Comparison of ENCODE assay signal across 8 mouse cellular contexts in the genomic region with DNA sequence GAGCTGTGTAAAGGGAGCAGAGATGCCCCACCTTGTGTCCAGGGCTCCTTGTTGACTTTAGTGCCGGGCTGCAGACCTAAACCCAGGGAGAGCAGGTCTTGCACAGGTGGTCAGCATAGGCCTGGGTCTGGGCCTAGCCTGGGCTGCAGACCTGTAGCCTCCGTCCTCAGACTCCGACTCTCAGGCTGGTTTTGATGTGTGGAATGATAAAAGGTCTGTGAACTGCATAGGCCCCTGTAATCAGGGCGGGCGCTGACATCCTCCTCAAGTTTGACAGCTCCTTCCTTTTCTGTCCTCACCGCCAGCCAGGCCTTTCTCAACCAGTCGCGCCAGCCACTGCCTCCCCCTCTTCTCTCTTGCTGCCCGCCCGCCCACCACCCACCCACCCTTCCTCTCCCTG. TPM values are rescaled to one million over a fixed set of nuclear protein-coding genes. Genes with fewer than 3 reads are reported as not detected.
DNase-seq lines count a peak whose midpoint lies in the region; ATAC-seq lines count a peak whose summit lies in the region.
"Had no signal": no experiment of that assay in that cellular context is flagged by ENCODE, and none has a peak within 500 bp of the region (broad histone marks: within the 10 kb centered on the region; RNA-seq: fewer than 3 reads in every experiment).

No protein-coding gene starts in this region.

- H3K4me2 ChIP-seq in liver, embryonic 11.5 days = no peak overlapping the region
- H3K4me2 ChIP-seq in liver, embryonic 12.5 days = no peak overlapping the region
- H3K4me2 ChIP-seq in hindbrain, embryonic 11.5 days (replicated peaks; ENCODE audit: low read depth, low read length) = no peak overlapping the region
- no peak overlapping the region for H3K4me2 ChIP-seq in midbrain, embryonic 16.5 days (ENCODE audit: low read length)

- peaks cover 3% of the 10 kb centered on the region; the same call in 1 of the 2 replicates for H3K4me1 ChIP-seq in liver, embryonic 11.5 days (replicated peaks; ENCODE audit: control insufficient read depth, insufficient read depth, low read length)
- 0 out of 2 replicates have a peak, but pooled peaks cover 10% of the 10 kb centered on the region for H3K4me1 ChIP-seq in liver, embryonic 12.5 days
- H3K4me1 ChIP-seq in forebrain, embryonic 10.5 days = peaks cover 73% of the 10 kb centered on the region
- H3K4me1 ChIP-seq in hindbrain, embryonic 11.5 days (replicated peaks; ENCODE audit: control insufficient read depth, insufficient read depth, low read length) = peaks cover 6% of the 10 kb centered on the region; the same call in 1 of the 2 replicates
- H3K4me1 ChIP-seq in midbrain, embryonic 16.5 days (ENCODE audit: control insufficient read depth, insufficient read depth, low read length) = peaks cover 28% of the 10 kb centered on the region

- H3K27ac ChIP-seq in liver, embryonic 11.5 days (ENCODE audit: low read depth, low read length) = no peak overlapping the region
- no peak overlapping the region for H3K27ac ChIP-seq in liver, embryonic 12.5 days
- peak overlapping the region; percentile 73 for H3K27ac ChIP-seq in forebrain, embryonic 10.5 days
- H3K27ac ChIP-seq in hindbrain, embryonic 11.5 days (ENCODE audit: low read depth, low read length) = peak overlapping the region; percentile 69
- H3K27ac ChIP-seq in midbrain, embryonic 16.5 days (ENCODE audit: low read length) = peak overlapping the region; percentile 12; the same call in 1 of the 2 replicates

- 0 out of 2 replicates have a peak, but pooled peaks have one; percentile 12 for ATAC-seq in liver, embryonic 11.5 days (replicated peaks; ENCODE audit: low FRiP score)
- ATAC-seq in liver, embryonic 12.5 days = no peak
- ATAC-seq in hindbrain, embryonic 11.5 days (ENCODE audit: low FRiP score) = no peak; the same call in 1 of the 2 replicates
- ATAC-seq in midbrain, embryonic 16.5 days = peak; percentile 46; the same call in 1 of the 2 replicates

- H3K27me3 ChIP-seq in liver, embryonic 11.5 days (replicated peaks; ENCODE audit: control insufficient read depth, insufficient read depth, low read length) = 0 out of 2 replicates have a peak, but pooled peaks cover 5% of the 10 kb centered on the region
- peaks cover 8% of the 10 kb centered on the region; the same call in 1 of the 2 replicates for H3K27me3 ChIP-seq in liver, embryonic 12.5 days (replicated peaks)
- peaks cover 11% of the 10 kb centered on the region for H3K27me3 ChIP-seq in forebrain, embryonic 10.5 days (ENCODE audit: poor library complexity, severe bottlenecking)
- no peaks in the 10 kb centered on the region for H3K27me3 ChIP-seq in hindbrain, embryonic 11.5 days (ENCODE audit: control insufficient read depth, insufficient read depth, low read length)
- no peaks in the 10 kb centered on the region for H3K27me3 ChIP-seq in midbrain, embryonic 16.5 days (ENCODE audit: control insufficient read depth, insufficient read depth, low read depth, low read length)

- WGBS in liver, embryonic 11.5 days = 10% methylated on average over 9 of the region's 10 CpGs
- WGBS in liver, embryonic 12.5 days (ENCODE audit: insufficient replicate concordance) = 12% methylated on average over 8 of the region's 10 CpGs
- WGBS in forebrain, embryonic 10.5 days = 35% methylated on average over 9 of the region's 10 CpGs
- 16% methylated on average over 7 of the region's 10 CpGs for WGBS in hindbrain, embryonic 11.5 days
- WGBS in midbrain, embryonic 16.5 days = 22% methylated on average over 8 of the region's 10 CpGs

- no peak for DNase-seq in liver, embryonic 11.5 days (ENCODE audit: low spot score)
- DNase-seq in forebrain, embryonic 10.5 days (ENCODE audit: extremely low spot score, low spot score) = no peak
- no peak for DNase-seq in hindbrain, embryonic 11.5 days (ENCODE audit: low spot score)
- DNase-seq in Muller cell, postnatal 12 days (ENCODE audit: inconsistent ontology term) = no peak
- no peak for DNase-seq in layer of hippocampus, adult 9-10 months (ENCODE audit: low spot score)
- DNase-seq: right cerebral cortex, postnatal 4 days had no signal

- no peaks in the 10 kb centered on the region for H3K9me3 ChIP-seq in liver, embryonic 11.5 days (ENCODE audit: control insufficient read depth, low read length)
- H3K9me3 ChIP-seq in liver, embryonic 12.5 days (replicated peaks) = no peaks in the 10 kb centered on the region
- no peaks in the 10 kb centered on the region for H3K9me3 ChIP-seq in forebrain, embryonic 10.5 days
- no peaks in the 10 kb centered on the region for H3K9me3 ChIP-seq in hindbrain, embryonic 11.5 days (ENCODE audit: control insufficient read depth, low read length)
- H3K9me3 ChIP-seq in midbrain, embryonic 16.5 days (replicated peaks; ENCODE audit: control insufficient read depth, low read length, poor library complexity, severe bottlenecking) = no peaks in the 10 kb centered on the region

- no peak overlapping the region for H3K9ac ChIP-seq in liver, embryonic 11.5 days (ENCODE audit: low read depth, low read length)
- no peak overlapping the region for H3K9ac ChIP-seq in liver, embryonic 12.5 days
- H3K9ac ChIP-seq in hindbrain, embryonic 11.5 days (ENCODE audit: low read depth, low read length) = no peak overlapping the region
- no peak overlapping the region for H3K9ac ChIP-seq in midbrain, embryonic 16.5 days (ENCODE audit: low read depth, low read length)

- H3K4me3 ChIP-seq in liver, embryonic 11.5 days (ENCODE audit: low read depth, low read length) = no peak overlapping the region
- no peak overlapping the region for H3K4me3 ChIP-seq in liver, embryonic 12.5 days
- no peak overlapping the region; the same call in 1 of the 2 replicates for H3K4me3 ChIP-seq in forebrain, embryonic 10.5 days
- H3K4me3 ChIP-seq in hindbrain, embryonic 11.5 days (ENCODE audit: low read depth, low read length) = no peak overlapping the region
- H3K4me3 ChIP-seq in midbrain, embryonic 16.5 days (ENCODE audit: low read depth, low read length) = no peak overlapping the region

- H3K36me3 ChIP-seq in liver, embryonic 11.5 days (ENCODE audit: control insufficient read depth, insufficient read depth, low read length) = no peaks in the 10 kb centered on the region
- no peaks in the 10 kb centered on the region for H3K36me3 ChIP-seq in liver, embryonic 12.5 days
- H3K36me3 ChIP-seq in forebrain, embryonic 10.5 days (replicated peaks) = no peaks in the 10 kb centered on the region
- no peaks in the 10 kb centered on the region for H3K36me3 ChIP-seq in hindbrain, embryonic 11.5 days (ENCODE audit: control insufficient read depth, insufficient read depth, low read length)
- no peaks in the 10 kb centered on the region for H3K36me3 ChIP-seq in midbrain, embryonic 16.5 days (ENCODE audit: control insufficient read depth, insufficient read depth, low read length)

RNA-seq across cellular contexts. Expression of gene Tshz3, which starts 8.7 kb away (rescaled TPM):
- polyA plus RNA-seq in liver, embryonic 11.5 days (2014; fragmentation: Nextera tagmentation; extraction: Ambion mirVana) = 3.3 and 3.7 TPM in 2 replicates
- polyA plus RNA-seq in liver, embryonic 12.5 days (2016; fragmentation: Nextera tagmentation; extraction: Ambion mirVana) = 1.2 and 1.5 TPM in 2 replicates
- polyA plus RNA-seq in forebrain, embryonic 10.5 days (2016; fragmentation: Nextera tagmentation; extraction: Ambion mirVana) = 3.5 and 4.5 TPM in 2 replicates
- polyA plus RNA-seq in hindbrain, embryonic 11.5 days (2014; fragmentation: Nextera tagmentation; extraction: Ambion mirVana) = 14.4 and 21.3 TPM in 2 replicates
- 8.9 and 9.9 TPM in 2 replicates for polyA plus RNA-seq in midbrain, embryonic 16.5 days (2015; fragmentation: Nextera tagmentation; extraction: Ambion mirVana)

Comparison
In these comparisons a context has a peak if more than half of its experiments do, and no peak if none do; other contexts are left out.
1. ATAC-seq: peak in liver, embryonic 11.5 days (single experiment) and midbrain, embryonic 16.5 days (single experiment); none in liver, embryonic 12.5 days (single experiment) and hindbrain, embryonic 11.5 days (single experiment).
2. H3K27ac ChIP-seq: peak in forebrain, embryonic 10.5 days (single experiment), hindbrain, embryonic 11.5 days (single experiment) and midbrain, embryonic 16.5 days (single experiment); none in liver, embryonic 11.5 days (single experiment) and liver, embryonic 12.5 days (single experiment).